Mouse (Mus musculus) midbrain, embryonic 12.5 days (tissue): ENCODE results near the gene Klf13. TPM values are rescaled to one million over a fixed set of nuclear protein-coding genes. Genes with fewer than 3 reads are reported as not detected.

ENCODE experiments used
- ATAC-seq: fragments of 200-750 bp; cut with Nextera tagmentation; 2 replicates; pipeline ENCODE4 v1.8.0; 2017; ENCODE audit warnings: low read depth, moderate TSS enrichment, moderate library complexity; ENCODE audit not compliant: low FRiP score
- H3K27ac ChIP-seq: fragments of 300-500 bp; sonication (generic); replicated peaks from 2 replicates; pipeline ENCODE4 v1.5.1; 2016; ENCODE audit warnings: mild to moderate bottlenecking
- H3K27me3 ChIP-seq: fragments of 300-500 bp; sonication (generic); 2 replicates; pipeline ENCODE4 v1.6.1; 2016; ENCODE audit warnings: mild to moderate bottlenecking
- H3K36me3 ChIP-seq: fragments of 300-500 bp; sonication (generic); 2 replicates; pipeline ENCODE4 v1.6.1; 2016
- H3K4me1 ChIP-seq: fragments of 300-500 bp; sonication (generic); 2 replicates; pipeline ENCODE4 v1.6.1; 2016
- H3K4me2 ChIP-seq: fragments of 300-500 bp; sonication (generic); replicated peaks from 2 replicates; pipeline ENCODE4 v1.6.1; 2016; ENCODE audit warnings: mild to moderate bottlenecking, moderate library complexity
- H3K4me3 ChIP-seq: fragments of 300-500 bp; sonication (generic); 2 replicates; pipeline ENCODE4 v1.5.1; 2016; ENCODE audit warnings: mild to moderate bottlenecking
- H3K9ac ChIP-seq: fragments of 300-500 bp; sonication (generic); replicated peaks from 2 replicates; pipeline ENCODE4 v1.6.1; 2016; ENCODE audit warnings: mild to moderate bottlenecking, moderate library complexity
- H3K9me3 ChIP-seq: fragments of 300-500 bp; sonication (generic); 2 replicates; pipeline ENCODE4 v1.6.1; 2016; ENCODE audit warnings: mild to moderate bottlenecking
- WGBS: fragments of 180-500 bp; shearing (Covaris S2); methylation state at CpG from one replicate; pipeline ENCODE4 v1.1.7; 2016; 5-methylcytosine and 5-hydroxymethylcytosine counted together
- polyA plus RNA-seq: library from polyadenylated mRNA; unstranded; fragments of >200 nt; fragmentation: Nextera tagmentation; extraction: Ambion mirVana; gene quantifications from 2 replicates; pipeline ENCODE4 v1.2.1, GENCODE M21; 2016

The Klf13 gene
- polyA plus RNA-seq, 1 experiment from 2014 or later: 30.7 TPM

GRCm38 (mm10) chr7:63921909-63922562, 16.7 kb downstream of the Klf13 start:
- peaks cover 36% of the 10 kb centered on the region for H3K4me1 ChIP-seq
- H3K27me3 ChIP-seq: no peaks in the 10 kb centered on the region
- H3K36me3 ChIP-seq: 0 out of 2 replicates have a peak, but pooled peaks cover 5% of the 10 kb centered on the region
- H3K9ac ChIP-seq: no peak overlapping the region
- no peak overlapping the region for H3K4me3 ChIP-seq
- no peaks in the 10 kb centered on the region for H3K9me3 ChIP-seq
- no peak for ATAC-seq
- WGBS: 79% methylated on average over 8 of the region's 8 CpGs
- H3K27ac ChIP-seq: no peak overlapping the region
- H3K4me2 ChIP-seq: no peak overlapping the region

- Histone ChIP-seq H3K36me3 (0 out of 2 replicates have a peak, but pooled peaks cover 5% of the 10 kb centered on the region), H3K27me3 (no peaks in the 10 kb centered on the region), H3K27ac (no peak overlapping the region)
Observed at GRCm38 (mm10) chr7:63918771-63919768, 19.6 kb downstream of the Klf13 start.

GRCm38 (mm10) chr7:63917693-63918092, 21.0 kb downstream of the Klf13 start:
- 0 out of 2 replicates have a peak, but pooled peaks cover 5% of the 10 kb centered on the region for H3K36me3 ChIP-seq
- no peaks in the 10 kb centered on the region for H3K9me3 ChIP-seq
- no peak overlapping the region for H3K9ac ChIP-seq
- no peak overlapping the region for H3K4me2 ChIP-seq
- peaks cover 28% of the 10 kb centered on the region for H3K4me1 ChIP-seq
- H3K27me3 ChIP-seq: no peaks in the 10 kb centered on the region
- ATAC-seq: no peak
- WGBS: 72% methylated on average over 6 of the region's 6 CpGs
- no peak overlapping the region for H3K27ac ChIP-seq
- H3K4me3 ChIP-seq: no peak overlapping the region

More at GRCm38 (mm10) chr7:63918771-63919768, 19.6 kb downstream of the Klf13 start:
- H3K4me1 ChIP-seq: peaks cover 17% of the 10 kb centered on the region
- WGBS: 88% methylated on average over 12 of the region's 12 CpGs
- H3K9me3 ChIP-seq: no peaks in the 10 kb centered on the region
- no peak overlapping the region for H3K4me3 ChIP-seq
- no peak overlapping the region for H3K9ac ChIP-seq
- ATAC-seq: no peak
- H3K4me2 ChIP-seq: no peak overlapping the region

GRCm38 (mm10) chr7:63916268-63916907, 22.3 kb downstream of the Klf13 start, which contains the start of gene E030018B13Rik:
TSS of gene E030018B13Rik (plus strand) at chr7:63916857.
- H3K27me3 ChIP-seq: no peaks in the 10 kb centered on the region
- no peak within 1 kb of the TSS for H3K4me2 ChIP-seq
- no peak within 1 kb of the TSS for H3K27ac ChIP-seq
- 0 out of 2 replicates have a peak, but pooled peaks cover 5% of the 10 kb centered on the region for H3K36me3 ChIP-seq
- no peaks in the 10 kb centered on the region for H3K9me3 ChIP-seq
- 91% methylated on average over 6 of the region's 6 CpGs for WGBS
- peaks cover 34% of the 10 kb centered on the region for H3K4me1 ChIP-seq
- no peak within 1 kb of the TSS for H3K4me3 ChIP-seq
- no peak for ATAC-seq
- no peak within 1 kb of the TSS for H3K9ac ChIP-seq

- H3K4me1 ChIP-seq: peaks cover 43% of the 10 kb centered on the region
Observed at GRCm38 (mm10) chr7:63914891-63915290, 23.8 kb downstream of the Klf13 start.

GRCm38 (mm10) chr7:63913724-63914692, 24.7 kb downstream of the Klf13 start:
- Histone ChIP-seq H3K4me3 (no peak overlapping the region), H3K9ac (no peak overlapping the region), H3K4me1 (peaks cover 46% of the 10 kb centered on the region), H3K36me3 (0 out of 2 replicates have a peak, but pooled peaks cover 5% of the 10 kb centered on the region), H3K9me3 (no peaks in the 10 kb centered on the region), H3K27me3 (no peaks in the 10 kb centered on the region), H3K4me2 (no peak overlapping the region), H3K27ac (peak overlapping the region; percentile 44)
- peak; percentile 35; the same call in 1 of the 2 replicates for ATAC-seq
- 44% methylated on average over 10 of the region's 10 CpGs for WGBS

More at GRCm38 (mm10) chr7:63914891-63915290, 23.8 kb downstream of the Klf13 start:
- no peak for ATAC-seq
- Histone ChIP-seq H3K27ac (no peak overlapping the region), H3K9ac (no peak overlapping the region), H3K4me3 (no peak overlapping the region), H3K36me3 (0 out of 2 replicates have a peak, but pooled peaks cover 5% of the 10 kb centered on the region), H3K9me3 (no peaks in the 10 kb centered on the region), H3K4me2 (no peak overlapping the region), H3K27me3 (no peaks in the 10 kb centered on the region)
- 94% methylated on average over 2 of the region's 2 CpGs for WGBS

GRCm38 (mm10) chr7:63912924-63913723, 25.6 kb downstream of the Klf13 start:
- Histone ChIP-seq H3K9ac (no peak overlapping the region), H3K27ac (0 out of 2 replicates have a peak overlapping the region, but pooled peaks have one; percentile 5), H3K36me3 (0 out of 2 replicates have a peak, but pooled peaks cover 5% of the 10 kb centered on the region), H3K4me3 (no peak overlapping the region), H3K27me3 (no peaks in the 10 kb centered on the region), H3K4me2 (no peak overlapping the region), H3K4me1 (peaks cover 54% of the 10 kb centered on the region), H3K9me3 (no peaks in the 10 kb centered on the region)
- WGBS: 15% methylated on average over 12 of the region's 12 CpGs
- ATAC-seq: peak; percentile 32; the same call in 1 of the 2 replicates

GRCm38 (mm10) chr7:63912234-63912810, 26.4 kb downstream of the Klf13 start:
- peak; percentile 53 for ATAC-seq
- Histone ChIP-seq H3K4me3 (no peak overlapping the region), H3K4me1 (peaks cover 60% of the 10 kb centered on the region), H3K27me3 (no peaks in the 10 kb centered on the region), H3K9ac (no peak overlapping the region), H3K36me3 (0 out of 2 replicates have a peak, but pooled peaks cover 2% of the 10 kb centered on the region), H3K27ac (no peak overlapping the region), H3K4me2 (no peak overlapping the region), H3K9me3 (no peaks in the 10 kb centered on the region)
- WGBS: 14% methylated on average over 7 of the region's 7 CpGs

GRCm38 (mm10) chr7:63911383-63912233, 27.1 kb downstream of the Klf13 start:
- no peak for ATAC-seq
- peaks cover 60% of the 10 kb centered on the region for H3K4me1 ChIP-seq
- H3K9ac ChIP-seq: no peak overlapping the region
- no peaks in the 10 kb centered on the region for H3K36me3 ChIP-seq
- no peak overlapping the region for H3K4me3 ChIP-seq
- H3K9me3 ChIP-seq: no peaks in the 10 kb centered on the region
- H3K27ac ChIP-seq: no peak overlapping the region
- WGBS: 60% methylated on average over 8 of the region's 8 CpGs
- no peak overlapping the region for H3K4me2 ChIP-seq
- H3K27me3 ChIP-seq: no peaks in the 10 kb centered on the region
